Mouse (Mus musculus): ENCODE data around the gene Ccnl2. TPM values are rescaled to one million over a fixed set of nuclear protein-coding genes. Genes with fewer than 3 reads are reported as not detected.

Ccnl2 gene
- 217 TPM for polyA plus RNA-seq (2017; shearing (Covaris generic))

DNA sequence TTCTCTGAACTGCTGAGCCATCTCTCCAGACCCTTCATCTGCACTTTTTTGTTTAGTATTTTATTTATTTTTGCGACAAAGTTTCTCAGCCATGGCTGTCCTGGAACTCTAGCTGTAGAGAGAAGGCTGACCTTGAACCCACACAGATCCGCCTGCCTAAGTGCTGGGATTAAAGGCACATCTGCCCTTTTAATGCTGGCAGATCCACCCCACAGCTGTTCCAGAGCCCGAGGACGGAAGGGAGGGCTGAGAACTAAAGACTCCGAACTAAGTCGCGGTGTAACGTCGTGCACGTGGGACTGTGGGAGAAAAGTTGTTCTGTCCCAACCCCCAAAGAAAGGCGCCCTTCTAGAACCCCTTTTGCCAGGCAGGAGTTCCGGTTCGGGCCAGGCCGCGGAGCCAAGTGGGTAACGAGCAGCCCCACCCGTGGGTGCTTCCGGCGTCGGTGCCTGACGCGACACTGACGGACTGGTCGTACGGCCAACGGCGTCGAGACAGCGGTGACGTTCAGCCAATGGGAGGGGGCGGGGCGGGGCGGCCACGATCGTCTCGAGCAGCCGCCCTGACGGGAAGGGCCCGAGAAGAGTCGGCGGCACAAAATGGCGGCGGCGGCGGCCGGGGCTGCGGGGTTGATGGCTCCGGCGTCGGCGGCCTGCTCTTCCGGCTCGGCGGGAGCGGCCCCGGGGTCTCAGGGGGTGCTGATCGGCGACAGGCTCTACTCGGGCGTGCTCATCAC lies at the start of gene Ccnl2:
Gene Ccnl2 (plus strand): TSS at position 561 of the 736 bp plus-strand sequence.

DNA sequence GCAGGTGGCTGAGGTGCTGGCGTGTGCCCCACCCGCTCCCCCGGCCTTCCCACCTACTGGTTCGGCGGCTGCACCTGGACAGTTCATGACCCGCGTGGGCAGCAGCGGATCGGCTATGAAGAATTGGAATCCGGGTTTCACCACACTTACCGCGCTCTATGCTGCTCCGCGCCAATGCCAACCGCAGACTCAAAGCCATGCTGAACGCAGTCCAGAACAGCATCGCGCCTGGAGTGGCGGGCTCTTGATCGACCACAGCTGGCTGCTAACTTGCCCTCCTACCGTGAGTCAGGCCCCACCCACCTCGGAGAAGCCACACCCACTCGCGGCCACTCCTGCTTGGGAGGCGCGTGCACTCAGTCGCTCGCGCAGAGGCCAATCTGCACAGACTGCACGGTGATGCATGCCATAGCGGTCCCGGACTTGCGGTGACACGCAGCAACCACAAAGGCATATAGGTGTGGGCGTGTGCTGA lies 38.0 kb upstream of the Ccnl2 start, which contains the start of gene Vwa1:
Gene Vwa1 (minus strand): TSS at position 419 of the 475 bp plus-strand sequence.

DNA sequence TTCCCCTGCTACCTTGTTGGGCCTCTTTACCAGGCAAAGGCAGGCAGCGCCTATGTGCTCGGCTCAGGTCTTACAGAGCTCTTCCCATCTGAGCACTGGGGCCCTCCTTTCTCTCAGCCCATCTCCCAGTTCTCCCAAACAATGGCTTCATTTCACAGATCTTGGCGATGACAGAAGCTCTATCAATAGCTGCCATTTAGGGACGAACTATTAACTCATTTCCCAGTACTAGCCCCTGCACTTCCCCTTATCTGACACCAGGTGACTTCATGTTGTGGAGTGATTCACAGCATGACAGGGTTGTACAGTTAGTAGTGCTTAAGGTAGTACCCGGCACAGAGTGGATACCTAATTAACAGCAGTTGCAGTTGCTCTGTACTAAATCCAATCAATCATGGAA lies 26.5 kb upstream of the Ccnl2 start, which contains the start of gene Tmem88b:
Gene Tmem88b (minus strand): TSS at position 56 of the 400 bp plus-strand sequence.

DNA sequence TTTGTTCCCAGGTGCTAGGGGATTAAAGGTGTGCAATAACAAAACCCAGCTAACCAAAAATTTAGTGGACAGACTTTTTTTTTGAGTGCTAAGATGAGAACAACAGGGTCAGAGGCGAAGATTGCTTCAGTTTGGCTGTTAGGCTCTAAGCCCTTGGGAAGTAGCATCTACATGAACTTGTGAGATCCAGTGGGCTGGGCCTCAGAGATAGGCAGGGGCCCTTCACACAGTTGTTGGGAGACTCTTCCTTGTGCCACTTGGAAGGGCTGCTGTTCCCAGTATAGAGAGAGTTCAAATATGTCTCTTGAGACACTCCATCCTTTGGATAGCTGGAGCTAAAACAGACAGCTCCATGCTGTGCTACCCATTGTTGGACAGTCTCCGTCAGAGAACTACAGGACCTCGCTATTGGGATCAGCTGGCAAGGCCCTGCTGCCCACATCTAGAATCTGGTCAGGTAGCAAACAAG lies 22.2 kb upstream of the Ccnl2 start, which contains the start of gene Ankrd65:
Gene Ankrd65 (plus strand): TSS at position 419 of the 469 bp plus-strand sequence.

DNA sequence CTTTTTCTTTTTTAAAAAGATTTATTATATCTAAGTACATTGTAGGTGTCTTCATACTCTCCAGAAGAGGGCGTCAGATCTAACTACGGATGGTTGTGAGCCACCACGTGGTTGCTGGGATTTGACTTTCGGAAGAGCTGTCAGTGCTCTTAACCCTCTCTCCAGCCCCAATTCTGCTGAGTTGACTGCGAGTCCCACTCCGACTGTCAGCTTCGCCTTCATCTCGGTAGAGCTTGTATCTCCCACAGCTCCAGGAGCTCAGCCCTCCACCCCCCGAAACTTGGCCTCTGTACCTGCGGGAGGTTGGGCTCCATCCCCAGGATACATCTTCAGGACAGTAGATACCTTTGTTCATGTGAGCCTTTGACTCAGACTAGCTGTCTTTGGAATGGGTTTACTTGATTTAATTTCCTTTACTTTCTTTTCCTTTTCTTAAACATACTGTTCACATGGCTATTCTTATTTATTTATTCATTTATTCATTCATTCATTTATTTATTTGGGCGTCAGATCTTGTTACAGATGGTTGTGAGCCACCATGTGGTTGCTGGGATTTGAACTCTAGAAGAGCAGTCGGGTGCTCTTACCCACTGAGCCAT lies 9.4 kb upstream of the Ccnl2 start, which contains the start of gene Mrpl20:
Gene Mrpl20 (plus strand): TSS at position 138 of the 599 bp plus-strand sequence.

DNA sequence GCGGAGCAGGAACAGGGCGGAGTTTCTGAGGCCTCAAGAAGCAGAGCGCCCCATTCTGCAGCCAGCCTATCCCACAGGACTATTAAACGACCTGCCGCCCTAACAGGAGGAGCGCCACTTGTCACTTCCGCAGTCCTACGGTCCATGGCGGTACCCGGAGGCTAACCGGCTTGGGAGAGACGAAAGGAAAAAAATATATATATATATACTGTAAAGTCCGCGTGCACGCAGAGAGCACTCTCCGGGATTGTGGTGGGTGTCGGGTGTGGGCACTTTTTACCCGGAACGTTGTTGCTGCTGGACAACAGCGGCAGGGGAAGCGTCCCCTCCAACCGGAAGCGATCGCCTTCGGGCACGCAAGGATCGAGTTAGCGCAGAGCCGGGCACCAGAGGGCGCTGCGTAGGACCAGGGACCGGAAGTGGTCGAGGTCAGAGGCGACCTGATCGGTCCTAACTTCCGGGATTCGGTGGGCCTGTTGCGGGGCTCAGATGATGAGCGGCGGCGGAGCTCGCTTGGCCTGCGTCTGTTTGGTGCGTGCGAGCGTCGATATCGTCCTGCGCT lies 19.0 kb downstream of the Ccnl2 start, which contains the start of gene Aurkaip1:
Gene Aurkaip1 (plus strand): TSS at position 68 of the 562 bp plus-strand sequence.

DNA sequence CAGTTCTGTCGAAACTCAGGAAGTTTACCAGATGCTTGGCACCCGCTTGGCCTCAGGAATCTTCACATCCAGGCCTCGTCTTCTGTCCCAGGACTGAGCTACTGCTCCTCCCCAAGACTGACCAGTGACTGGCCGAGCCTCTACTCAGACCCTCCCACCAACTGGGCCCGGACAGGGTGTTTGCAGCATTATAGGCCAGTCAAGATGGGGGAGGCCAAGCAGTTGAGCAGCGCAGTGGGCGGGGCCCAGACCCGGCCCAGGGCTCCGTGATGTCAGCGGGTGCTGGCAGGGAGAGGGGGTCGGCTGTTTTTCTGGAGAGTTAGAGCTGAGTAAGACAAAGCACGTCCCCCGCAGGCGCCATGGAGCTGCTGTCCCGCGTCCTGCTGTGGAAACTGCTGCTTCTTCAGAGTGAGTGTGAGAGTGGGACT lies 27.2 kb downstream of the Ccnl2 start, which contains the start of gene Mxra8:
Gene Mxra8 (plus strand): TSS at position 198 of the 428 bp plus-strand sequence.

DNA sequence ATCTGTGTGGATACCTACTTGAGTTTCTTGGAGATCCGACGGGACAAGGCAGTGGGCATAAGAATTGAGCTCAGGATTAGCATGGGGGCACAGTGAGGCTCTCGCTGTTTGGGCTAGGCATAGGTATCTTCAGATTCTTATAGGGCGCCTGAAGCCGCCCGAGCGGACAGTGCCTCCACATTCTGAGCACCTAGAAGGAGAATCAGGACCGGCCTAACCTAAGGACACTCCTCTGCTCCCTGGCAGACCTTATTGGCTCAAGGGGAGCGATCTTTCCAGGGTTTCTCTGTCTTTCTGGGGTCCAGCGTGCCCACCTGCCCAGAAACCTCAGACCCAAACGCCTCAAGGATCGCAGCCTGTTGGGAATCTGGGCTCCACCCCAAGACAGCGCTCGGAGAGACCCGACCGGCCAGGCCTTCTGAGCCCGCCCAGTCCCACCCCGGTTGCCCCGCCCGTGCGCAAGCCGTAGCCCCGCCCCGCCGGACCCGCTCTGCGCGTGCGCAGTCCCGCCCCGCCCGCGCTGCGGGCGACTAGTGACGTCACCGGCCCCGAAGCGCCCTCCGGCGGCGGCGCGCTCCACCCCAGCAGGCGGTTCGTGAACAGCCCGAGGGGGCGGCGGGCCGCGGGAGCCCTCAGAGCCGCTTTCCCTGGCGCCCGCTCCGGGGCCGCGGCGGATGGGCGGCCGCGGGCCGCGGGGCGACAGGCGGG lies 34.7 kb downstream of the Ccnl2 start, which contains the start of gene Dvl1:
Gene Dvl1 (plus strand): TSS at position 532 of the 708 bp plus-strand sequence.

DNA sequence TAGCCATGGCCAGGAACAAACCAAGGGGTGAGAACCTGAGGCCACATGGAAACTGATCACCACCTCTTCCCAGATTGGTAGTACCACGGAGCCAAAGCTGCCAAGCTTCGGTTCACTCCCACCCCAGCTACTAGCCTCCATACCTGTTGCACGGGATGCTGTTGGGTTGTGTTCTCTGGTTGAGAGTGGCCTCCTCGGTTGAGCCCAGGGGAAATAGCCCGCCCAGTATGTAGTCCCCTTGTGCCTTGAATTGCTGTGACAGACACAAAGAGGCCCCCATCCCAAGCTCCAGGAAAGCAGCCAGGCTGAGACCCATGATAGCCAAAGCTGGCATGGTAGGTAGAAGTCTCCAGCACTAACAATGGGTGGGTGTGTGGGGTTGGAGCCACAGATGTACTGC lies 50.7 kb downstream of the Ccnl2 start, which contains the start of gene Tas1r3:
Gene Tas1r3 (minus strand): TSS at position 362 of the 400 bp plus-strand sequence.

DNA sequence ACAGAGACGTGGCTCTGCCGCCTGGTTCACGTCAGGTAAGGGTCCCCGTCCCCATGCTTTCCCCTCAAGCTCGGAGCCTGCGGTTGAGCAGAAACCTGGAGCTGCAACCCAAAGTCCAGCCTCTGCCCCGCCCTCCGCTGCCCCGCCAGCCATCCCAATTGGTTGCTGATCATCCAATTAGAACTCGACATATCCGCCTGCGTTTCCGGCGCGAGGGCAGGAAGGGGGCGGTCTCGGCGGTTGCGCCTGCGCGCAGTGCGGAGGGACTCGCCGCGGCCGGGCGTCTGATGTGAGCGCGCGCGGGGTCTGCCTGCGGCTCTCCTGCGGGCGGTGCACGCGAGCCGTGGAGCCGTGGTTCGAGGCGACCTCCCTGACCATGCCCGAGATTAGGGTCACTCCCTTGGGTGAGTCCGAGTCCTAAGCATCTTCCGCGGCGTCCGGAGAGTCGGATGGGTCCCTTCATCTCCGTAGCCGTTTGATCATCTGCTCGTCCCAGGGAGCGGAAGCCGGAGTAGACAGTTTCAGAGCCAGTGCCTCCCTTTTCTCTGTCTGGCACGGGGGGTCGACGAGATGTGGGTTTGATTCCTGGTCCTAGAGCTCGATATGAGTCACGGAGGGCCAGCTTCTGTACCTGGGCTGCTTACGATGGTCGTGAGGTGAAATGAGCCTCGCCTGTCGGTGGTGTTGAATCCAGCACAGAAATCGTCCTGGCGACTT lies 57.2 kb downstream of the Ccnl2 start, which contains the start of the genes Cptp and Ints11:
Gene Cptp (minus strand): TSS at position 124 of the 717 bp plus-strand sequence.
Gene Ints11 (plus strand): TSS at position 230 of the 717 bp plus-strand sequence.

Other genes with a start within 250 kb of the Ccnl2 start
- gene Slc35e2, start 211.1 kb upstream of the Ccnl2 start, polyA plus RNA-seq (2017; shearing (Covaris generic)) = 16.2 TPM
- 145 TPM for gene Cdk11b, start 187.6 kb upstream of the Ccnl2 start, polyA plus RNA-seq (2017; shearing (Covaris generic))
- not detected for gene Gm10563, start 167.1 kb upstream of the Ccnl2 start, polyA plus RNA-seq (2017; shearing (Covaris generic))
- 0.56 TPM for gene Mmp23, start 159.1 kb upstream of the Ccnl2 start, polyA plus RNA-seq (2017; shearing (Covaris generic))
- gene Mib2, start 143.3 kb upstream of the Ccnl2 start, polyA plus RNA-seq (2017; shearing (Covaris generic)) = 53.7 TPM
- 0.62 TPM for gene Fndc10, start 118.1 kb upstream of the Ccnl2 start, polyA plus RNA-seq (2017; shearing (Covaris generic))
- 157 TPM for gene Ssu72, start 107.7 kb upstream of the Ccnl2 start, polyA plus RNA-seq (2017; shearing (Covaris generic))
- gene Tmem240, start 77.7 kb upstream of the Ccnl2 start, polyA plus RNA-seq (2017; shearing (Covaris generic)) = 0.09 TPM
- 50.3 TPM for gene Atad3a, start 51.4 kb upstream of the Ccnl2 start, polyA plus RNA-seq (2017; shearing (Covaris generic))
- gene Vwa1, start 37.8 kb upstream of the Ccnl2 start, polyA plus RNA-seq (2017; shearing (Covaris generic)) = 0.13 TPM
- not detected for gene Tmem88b, start 26.6 kb upstream of the Ccnl2 start, polyA plus RNA-seq (2017; shearing (Covaris generic))
- gene Ankrd65, start 22.1 kb upstream of the Ccnl2 start, polyA plus RNA-seq (2017; shearing (Covaris generic)) = not detected
- gene Mrpl20, start 9.6 kb upstream of the Ccnl2 start, polyA plus RNA-seq (2017; shearing (Covaris generic)) = 124 TPM
- 199 TPM for gene Aurkaip1, start 18.8 kb downstream of the Ccnl2 start, polyA plus RNA-seq (2017; shearing (Covaris generic))
- gene Mxra8, start 27.2 kb downstream of the Ccnl2 start, polyA plus RNA-seq (2017; shearing (Covaris generic)) = 4.3 TPM
- gene Dvl1, start 34.9 kb downstream of the Ccnl2 start, polyA plus RNA-seq (2017; shearing (Covaris generic)) = 3.5 TPM
- gene Tas1r3, start 50.9 kb downstream of the Ccnl2 start, polyA plus RNA-seq (2017; shearing (Covaris generic)) = 1.4 TPM
- gene Cptp, start 57.0 kb downstream of the Ccnl2 start, polyA plus RNA-seq (2017; shearing (Covaris generic)) = 20.8 TPM
- gene Ints11, start 57.1 kb downstream of the Ccnl2 start, polyA plus RNA-seq (2017; shearing (Covaris generic)) = 111 TPM
- 29.9 TPM for gene Pusl1, start 79.3 kb downstream of the Ccnl2 start, polyA plus RNA-seq (2017; shearing (Covaris generic))
- 8.2 TPM for gene Acap3, start 79.3 kb downstream of the Ccnl2 start, polyA plus RNA-seq (2017; shearing (Covaris generic))
- 19.8 TPM for gene Ube2j2, start 131.3 kb downstream of the Ccnl2 start, polyA plus RNA-seq (2017; shearing (Covaris generic))
- gene C1qtnf12, start 149.8 kb downstream of the Ccnl2 start, polyA plus RNA-seq (2017; shearing (Covaris generic)) = 15.3 TPM
- 1.6 TPM for gene B3galt6, start 180.2 kb downstream of the Ccnl2 start, polyA plus RNA-seq (2017; shearing (Covaris generic))
- gene Sdf4, start 180.4 kb downstream of the Ccnl2 start, polyA plus RNA-seq (2017; shearing (Covaris generic)) = 605 TPM
- gene Tnfrsf4, start 201.4 kb downstream of the Ccnl2 start, polyA plus RNA-seq (2017; shearing (Covaris generic)) = 1,006 TPM
- 795 TPM for gene Tnfrsf18, start 213.7 kb downstream of the Ccnl2 start, polyA plus RNA-seq (2017; shearing (Covaris generic))
- gene Ttll10, start 246.9 kb downstream of the Ccnl2 start, polyA plus RNA-seq (2017; shearing (Covaris generic)) = 0.26 TPM